Mouse (Mus musculus) lung, postnatal 0 days (tissue): ENCODE results near the gene Pias1. TPM values are rescaled to one million over a fixed set of nuclear protein-coding genes. Genes with fewer than 3 reads are reported as not detected.

Source experiments
- ATAC-seq: fragments of 200-750 bp; cut with Nextera tagmentation; 2 replicates; pipeline ENCODE4 v1.8.0; 2017; ENCODE audit warnings: moderate library complexity
- DNase-seq: peaks from one replicate; pipeline ENCODE4 v3.0.0-alpha.2; 2016; ENCODE audit warnings: low spot score
- H3K27ac ChIP-seq: fragments of 300-500 bp; sonication (generic); 2 replicates; pipeline ENCODE4 v1.5.1; 2014; ENCODE audit warnings: antibody characterized with exemption, mild to moderate bottlenecking, low read length, mixed read lengths
- H3K27me3 ChIP-seq: fragments of 300-500 bp; sonication (generic); replicated peaks from 2 replicates; pipeline ENCODE4 v1.6.1; 2014; ENCODE audit warnings: low read length, mixed read lengths; ENCODE audit not compliant: insufficient read depth
- H3K36me3 ChIP-seq: fragments of 300-500 bp; sonication (generic); 2 replicates; pipeline ENCODE4 v1.6.1; 2014; ENCODE audit warnings: low read length, mixed read lengths; ENCODE audit not compliant: insufficient read depth
- H3K4me1 ChIP-seq: fragments of 300-500 bp; sonication (generic); 2 replicates; pipeline ENCODE4 v1.6.1; 2014; ENCODE audit warnings: antibody characterized with exemption, low read depth, low read length, mixed read lengths; ENCODE audit not compliant: insufficient read depth
- H3K4me2 ChIP-seq: fragments of 300-500 bp; sonication (generic); replicated peaks from 2 replicates; pipeline ENCODE4 v1.6.1; 2014; ENCODE audit warnings: low read depth, mild to moderate bottlenecking, low read length, moderate library complexity, mixed read lengths
- H3K4me3 ChIP-seq: fragments of 300-500 bp; sonication (generic); 2 replicates; pipeline ENCODE4 v1.5.1; 2014; ENCODE audit warnings: low read depth, low read length
- H3K9ac ChIP-seq: fragments of 300-500 bp; sonication (generic); replicated peaks from 2 replicates; pipeline ENCODE4 v1.6.1; 2014; ENCODE audit warnings: low read depth, mild to moderate bottlenecking
- H3K9me3 ChIP-seq: fragments of 300-500 bp; sonication (generic); 2 replicates; pipeline ENCODE4 v1.6.1; 2016; ENCODE audit warnings: low read length, mixed read lengths
- CTCF ChIP-seq: IDR thresholded peaks from 2 replicates; pipeline ENCODE4 v1.5.1; 2016; ENCODE audit warnings: antibody characterized with exemption, mild to moderate bottlenecking
- EP300 ChIP-seq: IDR thresholded peaks from 2 replicates; pipeline ENCODE4 v1.6.1; 2016; ENCODE audit warnings: antibody characterized with exemption, mild to moderate bottlenecking, control low read depth
- WGBS: fragments of 180-500 bp; shearing (Covaris S2); extraction: QIAGEN DNeasy Blood & Tissue Kit; methylation state at CpG from one replicate; pipeline ENCODE4 v1.1.7; 2014; 5-methylcytosine and 5-hydroxymethylcytosine counted together
- polyA plus RNA-seq: library from polyadenylated mRNA; unstranded; fragments of >200 nt; fragmentation: Nextera tagmentation; extraction: Ambion mirVana; gene quantifications from 2 replicates; pipeline ENCODE4 v1.2.1, GENCODE M21; 2015

The Pias1 gene
- polyA plus RNA-seq, 1 experiment from 2014 or later = 59.6 TPM

GRCm38 (mm10) chr9:62905039-62905438, 82.7 kb downstream of the Pias1 start:
- 92% methylated on average over 8 of the region's 8 CpGs for WGBS

GRCm38 (mm10) chr9:62903841-62904240, 83.9 kb downstream of the Pias1 start:
- H3K36me3 ChIP-seq = peaks cover under 1% of the 10 kb centered on the region; the same call in 1 of the 2 replicates
- no peaks in the 10 kb centered on the region for H3K27me3 ChIP-seq
- H3K4me1 ChIP-seq = no peaks in the 10 kb centered on the region
- DNase-seq (no peak), ATAC-seq (no peak)
- H3K9ac ChIP-seq = no peak overlapping the region
- 97% methylated on average over 2 of the region's 2 CpGs for WGBS
- no peaks in the 10 kb centered on the region for H3K9me3 ChIP-seq
- no peak overlapping the region for H3K27ac ChIP-seq
- H3K4me2 ChIP-seq = no peak overlapping the region
- TF ChIP-seq CTCF (no peak), EP300 (no peak)
- no peak overlapping the region for H3K4me3 ChIP-seq

More at GRCm38 (mm10) chr9:62905039-62905438, 82.7 kb downstream of the Pias1 start:
- no peak overlapping the region for H3K9ac ChIP-seq
- no peaks in the 10 kb centered on the region for H3K4me1 ChIP-seq
- peaks cover 3% of the 10 kb centered on the region; the same call in 1 of the 2 replicates for H3K36me3 ChIP-seq
- no peak overlapping the region for H3K27ac ChIP-seq
- no peak overlapping the region for H3K4me2 ChIP-seq
- H3K4me3 ChIP-seq = no peak overlapping the region
- TF ChIP-seq EP300 = no peak
- H3K27me3 ChIP-seq = no peaks in the 10 kb centered on the region
- H3K9me3 ChIP-seq = no peaks in the 10 kb centered on the region
- ATAC-seq = no peak
- no peak for DNase-seq

GRCm38 (mm10) chr9:62901736-62902135, 86.0 kb downstream of the Pias1 start:
- Histone ChIP-seq H3K27ac (no peak overlapping the region), H3K4me2 (no peak overlapping the region), H3K9ac (no peak overlapping the region), H3K4me1 (no peaks in the 10 kb centered on the region), H3K36me3 (0 out of 2 replicates have a peak, but pooled peaks cover 6% of the 10 kb centered on the region), H3K9me3 (no peaks in the 10 kb centered on the region), H3K27me3 (no peaks in the 10 kb centered on the region), H3K4me3 (no peak overlapping the region)
- 88% methylated on average over 2 of the region's 2 CpGs for WGBS
- TF ChIP-seq CTCF = no peak
- no peak for TF ChIP-seq EP300
- ATAC-seq = no peak
- no peak for DNase-seq

GRCm38 (mm10) chr9:62894486-62894885, 93.2 kb downstream of the Pias1 start:
- Histone ChIP-seq H3K36me3 (peaks cover 12% of the 10 kb centered on the region; the same call in 1 of the 2 replicates), H3K27ac (no peak overlapping the region)
- DNase-seq = no peak

GRCm38 (mm10) chr9:62881871-62882270, 105.9 kb downstream of the Pias1 start:
- Histone ChIP-seq H3K36me3 (peaks cover 27% of the 10 kb centered on the region), H3K27ac (no peak overlapping the region), H3K9me3 (no peaks in the 10 kb centered on the region), H3K4me1 (no peaks in the 10 kb centered on the region), H3K4me2 (no peak overlapping the region; the same call in 1 of the 2 replicates), H3K4me3 (no peak overlapping the region), H3K9ac (no peak overlapping the region), H3K27me3 (no peaks in the 10 kb centered on the region)
- DNase-seq (peak; percentile 75), ATAC-seq (peak; percentile 86)
- TF ChIP-seq CTCF (peak; percentile 55), EP300 (no peak)
- 47% methylated on average over 12 of the region's 12 CpGs for WGBS

More at GRCm38 (mm10) chr9:62894486-62894885, 93.2 kb downstream of the Pias1 start:
- 60% methylated on average over 1 of the region's 1 CpGs for WGBS
- Histone ChIP-seq H3K27me3 (no peaks in the 10 kb centered on the region), H3K9ac (no peak overlapping the region), H3K4me3 (no peak overlapping the region), H3K4me1 (no peaks in the 10 kb centered on the region), H3K9me3 (no peaks in the 10 kb centered on the region), H3K4me2 (no peak overlapping the region)
- no peak for TF ChIP-seq EP300
- TF ChIP-seq CTCF = no peak
- no peak for ATAC-seq

GRCm38 (mm10) chr9:62877825-62878224, 109.9 kb downstream of the Pias1 start:
- peaks cover 6% of the 10 kb centered on the region for H3K36me3 ChIP-seq
- H3K27ac ChIP-seq = no peak overlapping the region
- no peak for TF ChIP-seq CTCF
- TF ChIP-seq EP300 = no peak
- no peaks in the 10 kb centered on the region for H3K9me3 ChIP-seq
- no peak overlapping the region for H3K4me2 ChIP-seq
- WGBS = 72% methylated on average over 2 of the region's 2 CpGs
- H3K4me3 ChIP-seq = no peak overlapping the region
- ATAC-seq (peak; percentile 57; the same call in 1 of the 2 replicates), DNase-seq (peak; percentile 32)
- H3K4me1 ChIP-seq = no peaks in the 10 kb centered on the region
- H3K9ac ChIP-seq = no peak overlapping the region
- H3K27me3 ChIP-seq = no peaks in the 10 kb centered on the region
